Mouse (Mus musculus): ENCODE measurements around the gene Lsm10. TPM values are rescaled to one million over a fixed set of nuclear protein-coding genes. Genes with fewer than 3 reads are reported as not detected.

Lsm10 gene
- 42.8 and 45.3 TPM in 2 replicates for polyA plus RNA-seq (2016; fragmentation: Nextera tagmentation; extraction: Ambion mirVana)

DNA sequence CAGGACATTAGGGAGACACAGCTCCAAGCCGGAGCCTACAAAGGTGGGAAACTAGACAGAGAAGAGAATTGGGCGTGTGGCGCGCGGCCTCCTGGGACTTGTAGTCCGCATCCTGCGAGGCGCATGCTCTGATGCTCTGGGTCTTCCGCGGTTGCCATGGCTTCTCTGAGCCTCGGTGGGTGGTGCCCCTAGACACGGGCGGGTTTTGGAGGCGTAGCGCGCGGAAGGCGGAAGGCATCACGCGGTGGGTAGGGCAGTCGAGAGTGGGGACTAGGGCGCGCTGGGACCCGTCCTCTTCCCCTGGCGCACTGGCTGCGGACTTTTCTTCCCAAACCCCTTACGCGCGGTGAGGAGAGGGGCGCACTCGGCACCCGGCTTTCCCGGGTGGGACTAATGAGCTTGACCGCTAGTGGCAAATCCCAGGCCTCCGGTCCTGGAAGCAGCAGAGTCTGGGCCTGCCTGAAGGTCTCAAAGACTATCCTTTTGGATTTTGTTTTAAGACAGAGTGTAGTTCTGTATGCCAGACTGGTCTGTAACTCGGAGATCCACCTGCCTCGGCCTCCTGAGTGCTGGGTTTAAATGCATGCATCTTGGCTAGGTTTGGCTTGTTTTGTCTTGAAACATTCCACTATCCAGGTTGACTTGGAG lies at the start of gene Lsm10:
Gene Lsm10 (plus strand): TSS at position 160 of the 648 bp plus-strand sequence.
- Histone ChIP-seq H3K36me3 (0 out of 2 replicates have a peak, but pooled peaks cover 7% of the 10 kb centered on the region), H3K9ac (peak within 1 kb of the TSS; percentile 74), H3K4me2 (replicated peaks) (peak within 1 kb of the TSS; percentile 55), H3K4me1 (no peaks in the 10 kb centered on the region), H3K4me3 (peak within 1 kb of the TSS; percentile 61), H3K9me3 (no peaks in the 10 kb centered on the region), H3K27ac (peak within 1 kb of the TSS; percentile 73), H3K27me3 (no peaks in the 10 kb centered on the region)
- 4% methylated on average over 37 of the region's 37 CpGs for WGBS
- ATAC-seq (ENCODE audit: insufficient number of reproducible peaks, insufficient read depth, low FRiP score, low TSS enrichment) = peak; percentile 97

DNA sequence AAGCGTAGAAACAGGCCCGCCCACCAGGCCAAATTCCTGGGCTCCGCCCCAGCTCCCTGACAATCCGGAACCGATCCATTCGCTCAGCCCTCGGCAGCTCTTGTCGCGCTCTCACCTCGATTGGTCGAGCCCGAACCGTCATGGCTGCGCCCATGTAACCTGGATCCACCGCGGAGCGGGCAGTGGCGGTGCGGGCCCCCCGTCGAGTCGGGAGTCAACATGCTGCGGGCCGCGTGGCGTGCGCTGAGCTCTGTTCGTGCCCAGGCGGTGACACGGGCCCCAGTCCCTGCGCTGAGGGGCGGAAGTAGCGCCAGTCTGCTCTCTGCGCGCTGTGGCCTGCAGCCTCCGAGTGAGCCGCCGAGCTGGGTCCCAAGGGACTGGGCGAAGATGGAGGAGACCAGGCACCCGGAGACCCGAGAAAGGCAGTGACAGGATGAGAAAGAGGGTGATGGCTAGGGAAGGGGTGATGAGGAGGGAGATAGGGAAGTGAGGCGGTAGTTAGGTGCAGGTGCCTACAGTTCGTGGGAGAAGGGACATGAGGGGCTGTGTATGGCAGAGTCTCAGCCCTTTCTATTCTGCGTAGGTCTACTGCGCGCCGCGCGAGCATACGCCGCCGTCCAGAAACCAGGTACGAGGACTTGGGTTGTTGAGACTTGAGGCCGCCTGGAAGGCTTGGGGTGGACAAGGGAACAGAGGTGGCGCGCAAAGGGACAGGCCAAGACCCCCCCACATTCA lies 49.4 kb upstream of the Lsm10 start, which contains the start of gene Mrps15:
Gene Mrps15 (plus strand): TSS at position 75 of the 735 bp plus-strand sequence.
- under 1% methylated on average over 56 of the region's 56 CpGs for WGBS
- H3K36me3 ChIP-seq = peaks cover 22% of the 10 kb centered on the region
- peak within 1 kb of the TSS; percentile 64 for H3K27ac ChIP-seq
- H3K27me3 ChIP-seq = no peaks in the 10 kb centered on the region
- peak within 1 kb of the TSS; percentile 98 for H3K4me3 ChIP-seq
- no peaks in the 10 kb centered on the region for H3K9me3 ChIP-seq
- peak; percentile 95 for ATAC-seq (ENCODE audit: insufficient number of reproducible peaks, insufficient read depth, low FRiP score, low TSS enrichment)
- H3K9ac ChIP-seq = peak within 1 kb of the TSS; percentile 82
- peaks cover 7% of the 10 kb centered on the region for H3K4me1 ChIP-seq
- H3K4me2 ChIP-seq (replicated peaks) = peak within 1 kb of the TSS; percentile 62

DNA sequence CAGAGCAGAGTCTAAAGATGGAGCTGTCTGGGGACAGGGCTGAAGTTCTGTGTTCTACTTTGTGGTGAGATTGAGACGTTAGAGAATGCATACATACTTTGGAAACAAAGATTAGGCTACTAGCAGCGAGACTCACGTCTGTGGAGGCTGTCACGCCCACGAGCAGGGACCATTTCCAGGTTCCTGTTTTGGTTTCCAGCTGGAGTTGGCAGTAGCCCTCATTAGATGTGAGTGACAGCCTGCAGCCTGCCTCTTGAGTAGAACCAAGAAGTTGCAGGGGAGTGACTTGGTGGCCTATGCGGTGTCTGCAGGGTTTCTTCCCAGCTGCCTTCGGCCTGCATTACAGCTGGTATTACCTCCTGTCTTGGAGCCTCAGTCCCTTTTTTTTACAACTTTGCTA lies 44.8 kb upstream of the Lsm10 start:
- H3K9me3 ChIP-seq = no peaks in the 10 kb centered on the region
- peaks cover 49% of the 10 kb centered on the region for H3K36me3 ChIP-seq
- no peak overlapping the region for H3K9ac ChIP-seq
- WGBS = 85% methylated on average over 7 of the region's 7 CpGs
- H3K4me2 ChIP-seq (replicated peaks) = no peak overlapping the region
- no peaks in the 10 kb centered on the region for H3K27me3 ChIP-seq
- H3K27ac ChIP-seq = no peak overlapping the region
- H3K4me1 ChIP-seq = peaks cover 7% of the 10 kb centered on the region
- H3K4me3 ChIP-seq = no peak overlapping the region
- ATAC-seq (ENCODE audit: insufficient number of reproducible peaks, insufficient read depth, low FRiP score, low TSS enrichment) = no peak

DNA sequence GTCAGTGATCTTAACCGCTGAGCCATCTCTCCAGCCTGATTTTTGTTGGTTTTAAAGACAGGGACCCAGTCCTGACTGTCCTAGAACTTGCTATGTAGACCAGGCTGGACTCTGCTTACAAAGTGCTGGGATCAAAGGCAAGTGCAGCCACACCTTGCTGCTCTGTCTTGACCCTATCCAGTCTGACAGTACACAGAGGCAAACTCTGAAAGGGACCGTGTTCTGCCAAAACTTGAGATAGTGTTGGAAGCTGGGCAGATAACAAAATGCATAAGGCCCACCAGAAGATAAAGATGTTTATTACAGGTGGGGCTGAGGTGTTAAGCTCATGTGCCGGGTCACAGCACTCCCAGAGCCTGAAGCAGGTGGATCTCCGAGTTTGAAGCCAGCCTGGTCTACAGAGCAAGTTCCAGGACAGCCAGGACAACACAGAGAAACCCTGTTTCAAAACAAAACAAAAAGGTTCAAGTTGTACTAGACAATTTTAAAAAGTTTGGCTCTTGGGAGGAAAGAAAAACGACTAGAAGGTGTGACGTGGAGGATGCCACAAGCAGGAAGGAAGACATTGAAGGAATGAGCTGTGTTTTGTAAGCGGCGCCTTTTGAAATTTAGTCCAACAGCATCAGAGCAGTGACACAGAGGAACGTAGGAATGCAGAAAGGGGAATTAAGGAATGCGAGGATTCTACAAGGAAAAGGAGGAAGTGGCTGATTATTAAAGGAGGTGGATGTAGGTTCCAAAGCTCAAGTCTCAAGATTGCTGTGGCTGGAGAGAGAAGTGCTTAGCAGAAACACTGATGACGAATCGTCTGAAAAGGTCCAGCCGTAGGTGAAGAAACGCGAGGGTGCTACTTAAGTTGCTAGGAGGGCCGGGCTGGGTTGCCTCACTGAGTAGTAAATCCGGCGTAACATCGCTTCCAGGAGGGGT lies 39.0 kb upstream of the Lsm10 start:
- Histone ChIP-seq H3K4me3 (peak overlapping the region; percentile 61), H3K36me3 (peaks cover 23% of the 10 kb centered on the region), H3K9me3 (no peaks in the 10 kb centered on the region), H3K4me1 (peaks cover 17% of the 10 kb centered on the region), H3K4me2 (replicated peaks) (peak overlapping the region; percentile 82), H3K9ac (peak overlapping the region; percentile 62), H3K27me3 (no peaks in the 10 kb centered on the region), H3K27ac (peak overlapping the region; percentile 56; the same call in 1 of the 2 replicates)
- no peak; the same call in 1 of the 2 replicates for ATAC-seq (ENCODE audit: insufficient number of reproducible peaks, insufficient read depth, low FRiP score, low TSS enrichment)
- WGBS = 17% methylated on average over 19 of the region's 19 CpGs

DNA sequence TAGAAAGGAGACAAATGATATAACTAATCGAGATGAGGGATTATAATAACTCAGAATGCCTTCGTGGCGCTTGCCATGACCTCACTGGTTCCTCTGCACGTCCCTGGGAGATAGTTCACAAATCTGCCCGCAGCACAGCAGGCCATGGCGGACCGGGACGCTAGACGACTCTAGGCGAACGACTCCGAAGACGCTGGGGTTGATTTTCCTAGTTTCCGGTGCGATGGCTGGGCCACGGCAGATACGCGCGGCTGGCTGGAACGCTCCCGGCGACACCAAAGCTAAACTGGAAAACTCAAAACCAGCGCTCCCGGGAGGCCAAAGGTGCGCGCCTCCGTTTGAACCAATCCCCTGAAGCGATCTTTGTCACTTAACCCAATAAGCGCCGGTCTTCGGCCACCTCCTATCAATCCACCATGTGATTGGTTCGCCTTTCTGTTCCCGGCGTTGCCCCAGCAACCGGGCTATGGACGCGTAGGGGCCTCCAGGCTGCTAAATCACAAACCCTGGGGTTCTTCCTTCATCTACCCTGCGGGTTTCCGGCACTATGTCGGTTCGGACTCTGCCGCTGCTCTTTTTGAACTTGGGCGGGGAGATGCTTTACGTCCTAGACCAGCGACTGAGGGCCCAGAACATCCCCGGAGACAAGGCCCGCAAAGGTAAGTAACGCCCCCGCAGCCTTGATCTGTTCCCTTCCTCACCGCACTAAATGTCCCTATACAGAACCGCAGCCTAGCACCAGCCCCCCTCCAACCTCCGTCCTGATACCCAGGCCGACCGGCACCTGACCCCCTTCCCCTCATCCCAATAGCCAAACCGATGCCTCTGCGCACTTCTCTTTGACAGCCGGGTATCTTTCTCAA lies 38.1 kb upstream of the Lsm10 start, which contains the start of gene Oscp1:
Gene Oscp1 (plus strand): TSS at position 432 of the 863 bp plus-strand sequence.
- under 1% methylated on average over 57 of the region's 57 CpGs for WGBS
- peaks cover 22% of the 10 kb centered on the region for H3K36me3 ChIP-seq
- no peaks in the 10 kb centered on the region for H3K27me3 ChIP-seq
- peak within 1 kb of the TSS; percentile 62 for H3K9ac ChIP-seq
- peak; percentile 93 for ATAC-seq (ENCODE audit: insufficient number of reproducible peaks, insufficient read depth, low FRiP score, low TSS enrichment)
- H3K9me3 ChIP-seq = no peaks in the 10 kb centered on the region
- H3K27ac ChIP-seq = peak within 1 kb of the TSS; percentile 56; the same call in 1 of the 2 replicates
- peak within 1 kb of the TSS; percentile 61 for H3K4me3 ChIP-seq
- H3K4me2 ChIP-seq (replicated peaks) = peak within 1 kb of the TSS; percentile 82
- H3K4me1 ChIP-seq = peaks cover 17% of the 10 kb centered on the region

DNA sequence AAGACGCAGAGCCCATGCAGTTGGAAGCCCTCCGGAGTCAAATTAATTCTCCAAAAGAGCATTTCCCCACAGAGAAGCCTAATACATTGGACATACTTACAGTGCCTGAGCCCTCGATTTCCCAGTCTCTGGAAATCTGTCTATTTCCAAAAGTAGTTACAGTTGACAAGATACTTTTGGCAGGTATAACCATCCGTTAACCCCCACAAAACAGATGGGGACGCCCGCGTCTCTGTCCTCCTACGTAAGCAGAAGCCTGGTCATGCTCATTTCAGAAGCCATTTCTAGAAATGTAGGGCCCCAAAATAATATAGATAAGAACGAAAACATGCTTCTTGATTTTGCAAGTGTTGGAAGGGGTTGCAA lies 37.4 kb upstream of the Lsm10 start:
- H3K4me1 ChIP-seq = peaks cover 17% of the 10 kb centered on the region
- no peaks in the 10 kb centered on the region for H3K27me3 ChIP-seq
- no peak overlapping the region for H3K27ac ChIP-seq
- 40% methylated on average over 9 of the region's 9 CpGs for WGBS
- peak overlapping the region; percentile 62 for H3K9ac ChIP-seq
- no peak for ATAC-seq (ENCODE audit: insufficient number of reproducible peaks, insufficient read depth, low FRiP score, low TSS enrichment)
- H3K36me3 ChIP-seq = peaks cover 22% of the 10 kb centered on the region
- no peaks in the 10 kb centered on the region for H3K9me3 ChIP-seq
- peak overlapping the region; percentile 82 for H3K4me2 ChIP-seq (replicated peaks)
- peak overlapping the region; percentile 61 for H3K4me3 ChIP-seq

DNA sequence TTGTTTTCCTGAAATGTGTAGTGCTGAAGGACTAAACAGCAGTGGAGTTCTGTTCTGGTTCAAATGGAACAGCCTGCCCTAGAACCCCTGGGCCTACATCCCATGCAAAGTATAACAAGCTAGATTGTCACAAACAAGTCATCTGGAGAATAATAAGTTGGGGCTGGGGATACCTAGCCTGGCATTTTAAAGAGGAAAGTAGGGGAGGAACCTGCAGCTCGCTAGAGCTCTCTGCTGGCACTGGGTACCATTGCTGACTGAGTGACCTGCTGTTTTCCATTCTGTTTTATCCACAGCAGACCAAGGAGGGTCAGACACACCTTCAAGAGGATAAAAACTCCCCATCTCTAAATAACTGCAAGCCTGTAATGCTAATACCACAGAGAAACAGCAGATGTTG lies 33.6 kb upstream of the Lsm10 start:
- no peak for ATAC-seq (ENCODE audit: insufficient number of reproducible peaks, insufficient read depth, low FRiP score, low TSS enrichment)
- no peak overlapping the region for H3K9ac ChIP-seq
- WGBS = 23% methylated on average over 1 of the region's 1 CpGs
- no peak overlapping the region for H3K4me2 ChIP-seq (replicated peaks)
- H3K27ac ChIP-seq = no peak overlapping the region
- peaks cover 8% of the 10 kb centered on the region for H3K4me1 ChIP-seq
- H3K9me3 ChIP-seq = no peaks in the 10 kb centered on the region
- no peak overlapping the region for H3K4me3 ChIP-seq
- H3K27me3 ChIP-seq = no peaks in the 10 kb centered on the region
- H3K36me3 ChIP-seq = no peaks in the 10 kb centered on the region

DNA sequence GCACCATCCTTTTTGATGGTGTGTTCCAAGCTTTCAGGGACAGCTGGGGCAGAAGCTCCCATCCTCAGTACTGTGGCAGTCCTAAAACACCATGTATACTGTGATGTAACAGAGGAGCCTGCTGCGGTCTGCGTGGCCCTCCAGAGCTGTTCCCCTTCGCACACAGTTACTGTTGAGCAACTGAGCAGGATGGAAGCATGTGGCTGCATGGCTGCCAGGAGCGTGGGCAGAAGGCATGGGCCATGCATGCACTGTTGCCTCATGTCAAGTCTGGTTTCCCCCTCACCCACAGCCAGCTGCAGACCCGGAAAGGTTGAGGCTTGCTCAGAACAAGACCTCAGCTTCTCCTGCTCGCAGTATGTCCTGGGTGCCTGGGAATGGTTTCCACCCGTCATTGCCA lies 31.2 kb upstream of the Lsm10 start:
- Histone ChIP-seq H3K27ac (no peak overlapping the region), H3K4me3 (no peak overlapping the region), H3K27me3 (no peaks in the 10 kb centered on the region), H3K36me3 (no peaks in the 10 kb centered on the region), H3K9ac (no peak overlapping the region), H3K4me1 (no peaks in the 10 kb centered on the region), H3K9me3 (no peaks in the 10 kb centered on the region), H3K4me2 (replicated peaks) (no peak overlapping the region)
- no peak for ATAC-seq (ENCODE audit: insufficient number of reproducible peaks, insufficient read depth, low FRiP score, low TSS enrichment)
- 88% methylated on average over 7 of the region's 7 CpGs for WGBS

DNA sequence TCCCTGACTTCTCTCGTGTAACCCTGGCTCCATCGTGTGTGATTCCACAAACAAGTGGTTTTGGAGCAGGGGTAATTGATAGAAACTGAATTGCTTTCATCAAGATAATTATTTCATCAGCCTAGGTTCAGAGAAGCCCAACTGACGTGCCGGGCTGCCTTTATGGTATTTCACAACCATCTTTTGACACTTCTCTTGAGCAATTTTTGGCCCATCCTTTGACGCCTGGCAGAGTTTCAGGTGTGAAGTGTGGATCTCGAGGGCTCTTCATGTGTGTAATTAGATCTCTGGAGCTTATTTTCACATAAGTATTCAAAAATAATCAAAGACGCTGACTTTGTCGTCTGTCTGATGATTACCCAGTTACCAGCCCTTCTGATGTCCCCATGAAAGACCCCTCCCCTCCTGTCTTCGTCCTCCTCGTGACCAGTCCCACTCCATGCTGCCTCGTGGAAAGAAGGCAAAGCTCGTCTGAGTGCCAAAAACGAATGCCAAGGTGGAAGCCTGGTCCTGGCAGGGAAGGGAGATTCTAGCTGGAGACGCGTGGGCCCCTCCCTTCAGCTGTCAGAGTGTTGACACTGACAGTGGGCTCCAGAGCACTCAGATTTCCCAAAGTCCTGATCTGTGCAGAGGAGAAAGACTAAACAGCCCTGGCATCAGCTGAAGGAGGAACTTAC lies 28.9 kb upstream of the Lsm10 start:
- no peak overlapping the region for H3K4me2 ChIP-seq (replicated peaks)
- ATAC-seq (ENCODE audit: insufficient number of reproducible peaks, insufficient read depth, low FRiP score, low TSS enrichment) = no peak

DNA sequence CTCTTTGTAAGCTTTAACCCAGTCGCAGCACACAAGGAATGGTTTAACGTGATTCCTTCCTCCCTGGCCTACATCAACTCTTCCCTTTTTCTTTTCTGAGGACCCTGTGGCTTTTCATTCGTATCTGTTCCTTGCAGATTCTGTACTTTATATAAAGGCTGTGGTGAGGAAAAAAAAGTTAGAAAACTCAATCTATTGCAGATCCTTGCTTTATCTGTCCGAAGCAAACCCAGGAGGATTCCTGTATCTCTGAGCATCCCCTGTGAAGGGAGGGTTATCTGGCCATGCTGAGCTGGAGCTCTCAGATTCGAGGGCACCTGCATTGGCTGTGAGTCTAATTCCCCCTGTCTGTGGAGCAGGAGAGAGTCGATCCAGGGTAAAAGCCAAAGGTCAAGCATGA lies 27.6 kb upstream of the Lsm10 start:
- H3K27ac ChIP-seq = no peak overlapping the region
- no peak overlapping the region for H3K4me2 ChIP-seq (replicated peaks)
- no peaks in the 10 kb centered on the region for H3K4me1 ChIP-seq
- no peaks in the 10 kb centered on the region for H3K9me3 ChIP-seq
- no peaks in the 10 kb centered on the region for H3K36me3 ChIP-seq
- H3K4me3 ChIP-seq = no peak overlapping the region
- 81% methylated on average over 6 of the region's 6 CpGs for WGBS
- no peaks in the 10 kb centered on the region for H3K27me3 ChIP-seq
- H3K9ac ChIP-seq = no peak overlapping the region
- ATAC-seq (ENCODE audit: insufficient number of reproducible peaks, insufficient read depth, low FRiP score, low TSS enrichment) = no peak

More for the DNA sequence above, 28.9 kb upstream of the Lsm10 start:
- Histone ChIP-seq H3K9ac (no peak overlapping the region), H3K9me3 (no peaks in the 10 kb centered on the region), H3K27me3 (no peaks in the 10 kb centered on the region), H3K4me1 (no peaks in the 10 kb centered on the region), H3K4me3 (no peak overlapping the region), H3K27ac (no peak overlapping the region), H3K36me3 (no peaks in the 10 kb centered on the region)
- 76% methylated on average over 15 of the region's 15 CpGs for WGBS

Data from embryonic facial prominence, embryonic 12.5 days (tissue).